Mouse (Mus musculus): ENCODE measurements around the gene Gm21992.

The Gm21992 gene

GRCm38 (mm10) chr19:4811063-4811908 lies at the start of gene Gm21992, which contains the start of gene Rbm14:
Gm21992 (minus strand) TSS chr19:4811612.
Rbm14 (minus strand) TSS chr19:4811634.
- DNase-seq (ENCODE audit: low spot score) = peak; percentile 98

DNA sequence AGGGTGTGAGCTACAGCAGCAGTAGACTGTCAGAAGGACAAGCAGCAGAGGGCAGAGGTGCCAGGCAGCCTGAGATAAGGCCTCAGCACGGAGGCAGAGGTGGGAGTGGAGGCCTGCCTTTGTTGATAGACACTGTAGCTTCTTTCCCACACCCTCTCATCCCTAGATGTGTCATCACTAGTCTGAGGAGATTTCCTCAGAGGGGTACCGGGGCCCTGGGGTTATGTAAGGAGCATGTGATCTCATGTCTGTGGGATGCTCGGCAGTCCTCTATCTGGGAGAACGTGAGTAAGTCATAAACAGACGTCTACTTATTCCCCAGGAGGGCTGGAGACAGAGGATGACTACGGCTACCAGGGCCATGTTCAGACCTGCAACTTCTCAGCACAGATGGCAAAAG lies 47.7 kb upstream of the Gm21992 start:
- DNase-seq (ENCODE audit: low spot score) = no peak

DNA sequence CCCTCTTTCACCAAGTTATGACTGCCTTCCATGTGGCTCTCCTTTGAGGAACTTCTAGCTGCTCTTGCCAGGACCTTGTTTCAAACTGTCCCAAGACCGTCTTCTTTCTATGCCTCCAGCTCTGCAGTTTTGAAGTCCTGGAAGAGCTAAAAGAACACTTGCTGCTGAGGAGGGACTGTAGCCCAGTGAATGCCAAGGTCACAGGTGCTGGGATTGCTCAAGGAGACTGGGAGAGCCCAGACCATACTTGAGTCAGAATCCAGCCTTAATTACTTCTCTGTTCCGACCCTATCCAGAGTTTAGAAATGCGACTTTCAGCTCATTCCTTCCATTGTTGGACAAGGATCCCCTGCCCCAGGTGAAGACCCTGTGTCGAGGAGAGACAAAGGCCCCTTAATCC lies 44.5 kb upstream of the Gm21992 start:
- DNase-seq (ENCODE audit: low spot score) = no peak

- DNase-seq (ENCODE audit: low spot score) = no peak
These were observed 44.0 kb upstream of the Gm21992 start for GRCm38 (mm10) chr19:4855470-4855820.

DNA sequence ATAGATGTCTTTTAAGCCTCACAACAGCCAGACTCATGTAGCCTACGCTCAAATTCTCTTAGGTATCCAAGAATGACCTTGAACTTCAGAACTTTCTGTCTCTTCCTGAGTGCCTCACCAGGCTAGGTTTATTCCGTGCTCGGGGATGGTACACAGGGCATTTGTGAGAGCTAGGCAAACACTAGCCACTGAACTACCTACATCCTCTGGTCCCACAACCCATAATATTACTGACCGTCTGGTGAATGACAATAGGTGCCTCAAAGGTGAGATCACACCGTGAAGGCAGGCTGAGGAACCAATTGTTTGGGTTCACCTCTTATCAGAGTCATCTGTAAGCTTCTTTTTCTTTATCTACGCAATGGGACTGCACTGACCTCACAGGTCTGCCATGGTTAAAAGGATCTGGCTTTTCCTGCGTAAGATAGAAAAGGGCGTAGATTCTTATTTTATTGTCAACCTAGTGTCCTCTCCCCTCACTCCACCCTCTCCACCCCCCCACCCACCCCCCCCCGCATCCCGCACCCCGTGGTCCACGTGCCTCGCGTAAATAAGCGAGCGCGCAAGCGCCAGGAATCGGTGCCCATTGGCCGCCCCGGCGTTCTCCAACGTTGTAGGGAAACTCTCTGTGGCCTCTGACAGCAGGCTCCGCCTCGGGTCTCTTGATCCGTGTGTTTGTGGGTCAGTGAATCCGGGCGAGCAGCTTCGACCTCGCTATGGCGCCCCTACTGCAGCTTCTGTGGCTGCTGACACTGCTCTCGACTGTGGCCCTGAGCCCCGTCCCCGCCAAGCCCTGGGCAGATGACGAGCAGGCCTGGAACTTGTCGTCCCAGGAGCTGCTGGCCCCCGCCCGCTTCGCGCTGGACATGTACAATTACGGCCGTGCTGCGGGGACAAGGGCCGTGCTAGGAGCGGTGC lies 43.4 kb upstream of the Gm21992 start, which contains the start of gene Ctsf:
TSS of gene Ctsf (plus strand) at position 579 of the 918 bp plus-strand sequence.
- DNase-seq (ENCODE audit: low spot score) = peak; percentile 88

GRCm38 (mm10) chr19:4850281-4850680 lies 38.9 kb upstream of the Gm21992 start:
- DNase-seq (ENCODE audit: low spot score) = no peak

- no peak for DNase-seq (ENCODE audit: low spot score)
These were observed 38.4 kb upstream of the Gm21992 start for GRCm38 (mm10) chr19:4849800-4850199.

GRCm38 (mm10) chr19:4847490-4847889 lies 36.1 kb upstream of the Gm21992 start:
- no peak for DNase-seq (ENCODE audit: low spot score)

- DNase-seq (ENCODE audit: low spot score) = no peak
These were observed 34.4 kb upstream of the Gm21992 start for GRCm38 (mm10) chr19:4845846-4846245.

DNA sequence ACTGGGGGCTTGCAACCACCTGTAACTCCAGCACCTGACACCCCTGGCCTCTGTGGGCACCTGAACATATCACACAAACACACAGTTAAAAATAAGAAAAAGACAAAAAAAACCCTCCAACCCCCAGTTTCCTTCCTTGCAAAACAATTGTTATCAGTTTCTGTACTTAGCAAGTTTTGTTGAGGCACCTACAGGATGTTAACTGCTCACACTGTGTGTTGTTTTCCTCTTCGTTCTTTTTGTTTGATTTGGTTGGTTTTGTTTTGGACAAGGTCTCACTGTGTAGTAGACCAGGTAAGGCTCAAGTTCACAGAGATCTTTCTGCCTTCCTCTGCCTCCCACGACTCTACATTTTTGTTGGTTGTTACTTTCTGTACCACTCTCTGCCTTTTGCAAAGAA lies 31.2 kb upstream of the Gm21992 start:
- DNase-seq (ENCODE audit: low spot score) = no peak

DNA sequence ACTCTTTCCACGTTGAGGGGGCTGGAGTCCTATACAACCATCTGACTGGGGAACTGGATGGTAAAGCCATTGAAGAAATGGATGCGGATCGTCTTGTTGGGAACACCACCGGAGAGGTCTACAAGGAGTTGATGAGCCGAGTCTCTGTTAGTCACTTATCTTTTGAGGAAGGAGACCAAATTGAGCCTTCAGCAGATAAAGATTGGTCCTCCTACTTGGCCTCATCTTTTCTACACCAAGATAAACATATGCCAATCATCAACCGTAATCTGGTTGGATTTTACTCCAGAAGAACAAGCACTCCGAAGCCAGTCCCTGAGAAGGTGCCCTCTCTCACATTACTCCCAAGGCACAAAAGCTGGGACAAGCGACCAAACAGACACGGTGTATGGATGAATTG lies 29.4 kb upstream of the Gm21992 start:
- no peak for DNase-seq (ENCODE audit: low spot score)

DNA sequence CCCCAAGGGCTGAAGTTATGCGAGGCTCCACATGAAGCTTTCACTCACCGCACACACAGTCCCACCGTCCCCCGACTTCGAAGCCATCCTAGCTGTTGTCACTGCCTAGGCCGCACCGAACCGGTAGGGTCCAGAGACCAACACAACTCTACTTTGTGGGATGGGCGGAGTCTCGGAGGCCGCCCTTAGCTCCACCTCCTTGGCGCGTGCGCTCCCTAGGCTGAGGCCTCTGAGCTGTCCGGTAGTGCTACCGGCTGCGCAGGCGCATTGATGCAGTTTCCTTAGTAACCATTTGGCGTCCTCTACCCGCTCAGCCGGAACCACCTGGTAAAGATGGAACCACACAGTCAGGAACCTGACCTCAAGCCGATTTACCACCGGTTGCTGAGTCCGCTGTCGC lies 27.7 kb upstream of the Gm21992 start, which contains the start of the genes Ccs and Ccdc87:
TSS of gene Ccs (minus strand) at position 184 of the 400 bp plus-strand sequence.
TSS of gene Ccdc87 (plus strand) at position 218 of the 400 bp plus-strand sequence.
- DNase-seq (ENCODE audit: low spot score) = peak; percentile 97

- no peak for DNase-seq (ENCODE audit: low spot score)
These were observed 27.2 kb upstream of the Gm21992 start for GRCm38 (mm10) chr19:4838526-4839140.

DNA sequence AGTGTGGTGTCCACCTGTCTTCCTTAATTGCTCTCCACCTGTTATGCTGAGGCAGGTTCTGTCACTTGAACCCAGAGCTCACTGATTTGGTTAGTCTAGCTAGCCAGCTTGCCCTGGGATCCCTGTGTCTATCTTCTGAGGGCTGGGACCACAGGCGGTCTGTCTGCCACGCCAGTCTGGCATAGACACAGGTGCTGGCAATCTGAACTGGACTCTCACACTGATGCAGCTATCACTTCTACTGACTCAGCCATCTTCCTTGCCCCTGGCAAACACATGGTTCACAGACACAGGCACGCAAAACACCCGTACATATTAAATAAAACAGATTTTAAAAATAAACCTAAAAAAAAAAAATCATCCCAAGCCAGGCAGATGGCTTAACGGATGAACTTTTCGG lies 25.6 kb upstream of the Gm21992 start:
- DNase-seq (ENCODE audit: low spot score) = no peak

GRCm38 (mm10) chr19:4836096-4836495 lies 24.7 kb upstream of the Gm21992 start:
- no peak for DNase-seq (ENCODE audit: low spot score)

GRCm38 (mm10) chr19:4833977-4834376 lies 22.6 kb upstream of the Gm21992 start:
- no peak for DNase-seq (ENCODE audit: low spot score)

GRCm38 (mm10) chr19:4829156-4829555 lies 17.7 kb upstream of the Gm21992 start:
- peak; percentile 40 for DNase-seq (ENCODE audit: low spot score)

DNA sequence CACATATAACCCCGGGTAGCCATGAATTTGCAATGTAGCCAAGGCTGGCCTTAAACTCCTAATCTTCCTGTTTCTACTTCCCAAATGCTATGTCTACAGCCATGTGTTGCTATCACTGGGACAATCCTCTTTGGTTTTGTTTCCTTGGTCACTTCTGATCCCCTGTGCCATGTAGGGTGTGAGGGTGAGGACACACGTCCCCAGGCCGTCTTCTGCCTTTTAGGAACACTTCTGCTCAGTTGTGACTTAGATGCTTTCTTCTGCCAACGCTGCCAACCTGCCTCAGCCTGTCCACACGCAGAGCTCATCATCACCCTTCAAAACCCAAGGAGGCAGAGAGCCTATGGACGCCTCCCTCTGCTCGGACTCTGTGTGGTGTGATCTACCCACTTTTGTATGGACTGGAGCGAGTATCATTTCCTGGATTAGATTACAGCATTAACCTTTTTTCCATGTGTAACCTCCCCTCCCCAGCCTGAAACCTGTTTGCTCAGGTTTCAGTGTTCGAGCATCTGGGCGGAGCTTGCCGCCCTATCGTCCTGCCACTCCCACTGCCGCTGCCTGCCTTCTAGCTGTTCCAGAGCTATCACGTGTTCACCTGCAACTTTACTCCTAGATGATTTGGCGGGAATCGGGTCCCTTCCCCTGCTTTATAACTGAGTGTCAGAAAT lies 17.2 kb upstream of the Gm21992 start:
- DNase-seq (ENCODE audit: low spot score) = peak; percentile 53

DNA sequence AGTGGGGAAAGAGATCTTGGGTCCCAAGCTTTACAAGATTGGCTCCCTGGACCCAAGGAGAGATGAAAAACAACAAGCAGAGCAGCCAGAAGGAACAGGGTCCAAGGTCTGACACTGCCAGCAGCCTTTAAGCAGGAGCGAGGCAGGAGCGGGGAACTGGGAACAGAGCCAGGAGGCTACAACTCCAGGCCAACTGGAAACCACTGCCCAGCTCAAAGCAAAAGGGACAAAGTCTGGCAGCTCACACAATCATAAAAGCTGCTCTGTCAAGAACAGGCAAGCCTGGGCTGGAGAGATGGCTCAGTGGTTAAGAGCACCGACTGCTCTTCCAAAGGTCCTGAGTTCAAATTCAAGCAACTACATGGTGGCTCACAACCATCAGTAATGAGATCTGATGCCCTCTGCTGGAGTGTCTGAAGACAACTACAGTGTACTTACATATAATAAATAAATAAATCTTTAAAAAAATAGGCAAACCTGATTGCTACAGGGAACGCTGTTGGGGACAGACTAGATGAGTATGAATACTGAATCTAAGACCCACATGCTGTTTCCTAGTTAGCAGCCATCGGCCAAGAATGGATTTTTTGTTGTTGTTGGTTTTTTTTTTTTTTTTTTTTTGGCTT lies 9.4 kb upstream of the Gm21992 start:
- peak; percentile 80 for DNase-seq (ENCODE audit: low spot score)

GRCm38 (mm10) chr19:4817182-4817835 lies 5.9 kb upstream of the Gm21992 start:
- no peak for DNase-seq (ENCODE audit: low spot score)

DNA sequence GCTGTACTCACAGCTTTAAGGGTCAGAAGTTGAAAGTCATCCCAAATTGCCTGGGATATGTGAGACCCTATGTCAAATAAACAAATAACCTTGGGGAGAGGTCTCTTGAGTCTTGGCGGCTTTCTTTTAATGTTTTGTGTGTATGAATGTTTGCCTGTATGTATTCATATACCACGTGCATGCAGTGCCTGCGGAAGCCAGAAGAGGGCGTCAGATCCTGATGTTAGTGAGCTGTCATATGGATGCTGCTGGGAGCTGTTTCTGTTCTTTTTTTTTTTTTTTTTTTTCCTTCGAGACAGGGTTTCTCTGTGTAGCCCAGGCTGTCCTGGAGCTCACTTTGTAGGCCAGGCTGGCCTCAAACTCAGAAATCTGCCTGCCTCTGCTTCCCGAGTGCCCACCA lies 1.6 kb upstream of the Gm21992 start:
- DNase-seq (ENCODE audit: low spot score) = no peak
